1 mouse cellular context compared by ENCODE assay signal in the genomic region with DNA sequence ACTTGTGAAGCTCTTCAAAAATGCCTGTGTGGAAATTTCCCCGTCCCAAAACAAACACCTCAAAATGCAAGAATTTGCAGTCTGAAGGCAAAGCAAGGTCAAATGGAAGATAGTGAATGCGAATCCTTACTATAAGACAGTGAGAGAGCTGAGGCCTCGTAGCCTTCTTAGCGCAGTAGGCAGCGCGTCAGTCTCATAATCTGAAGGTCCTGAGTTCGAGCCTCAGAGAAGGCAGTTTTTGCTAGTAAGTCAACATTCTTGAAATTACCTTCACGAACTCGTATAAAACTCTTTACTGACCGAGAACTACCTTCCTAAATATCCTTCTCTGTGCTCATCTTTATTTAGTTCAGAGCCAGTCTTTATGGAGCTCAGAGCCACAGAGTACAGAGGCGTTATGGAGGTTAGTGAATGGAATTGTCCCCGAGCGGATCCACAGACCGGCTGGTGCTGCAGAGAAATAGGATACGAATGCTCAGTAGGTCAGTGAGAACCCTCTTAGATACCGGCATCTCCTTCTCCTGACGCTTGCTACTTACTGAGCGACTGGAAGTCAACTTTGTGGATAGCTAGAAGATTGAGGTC.
TF ChIP-seq lines count a peak whose summit lies in the region.

No protein-coding gene starts in this region.

TF ChIP-seq in MEL, 35 proteins besides CTCF, POLR2A, EP300 and RAD21 (continued from another document):
- TF ChIP-seq ZKSCAN1 (IDR thresholded peaks at IDR 0.05; ENCODE audit: low read depth, low read length) (no peak), ZNF384 (IDR thresholded peaks at IDR 0.05; ENCODE audit: low read depth, low read length) (no peak), NRF1 (IDR thresholded peaks at IDR 0.05; ENCODE audit: insufficient read depth, low read depth, low read length, poor library complexity, severe bottlenecking) (no peak), SMC3 (IDR thresholded peaks at IDR 0.05; ENCODE audit: low read depth, low read length) (no peak), USF2 (IDR thresholded peaks at IDR 0.05; ENCODE audit: borderline replicate concordance in 1 of 2, insufficient read depth in 1 of 2, low read depth in 1 of 2, low read length in 2 of 2) (no peak), GATA1 (IDR thresholded peaks at IDR 0.05; ENCODE audit: low read depth, low read length) (0 out of 2 replicates have a peak, but pooled peaks have one; percentile 19), NELFE (IDR thresholded peaks at IDR 0.05; ENCODE audit: low read depth, low read length) (no peak), E2F4 (IDR thresholded peaks at IDR 0.05; ENCODE audit: borderline replicate concordance, low read depth, low read length) (no peak), MEF2A (IDR thresholded peaks at IDR 0.05; ENCODE audit: extremely low read depth, insufficient replicate concordance, low read depth, low read length, poor library complexity, severe bottlenecking) (no peak)
